Mouse (Mus musculus) lung, embryonic 16.5 days (tissue): ENCODE results near the gene Spata13. TPM values are rescaled to one million over a fixed set of nuclear protein-coding genes. Genes with fewer than 3 reads are reported as not detected.

Experiments
- ATAC-seq: fragments of 200-750 bp; cut with Nextera tagmentation; 2 replicates; pipeline ENCODE4 v1.8.0; 2017; ENCODE audit warnings: low read depth, mild to moderate bottlenecking, moderate library complexity
- H3K27ac ChIP-seq: fragments of 300-500 bp; sonication (generic); 2 replicates; pipeline ENCODE4 v1.5.1; 2014; ENCODE audit warnings: mild to moderate bottlenecking, control low read depth, low read length
- H3K27me3 ChIP-seq: fragments of 300-500 bp; sonication (generic); 2 replicates; pipeline ENCODE4 v1.6.1; 2014; ENCODE audit warnings: low read depth, low read length, mixed read lengths; ENCODE audit not compliant: control insufficient read depth, insufficient read depth
- H3K36me3 ChIP-seq: fragments of 300-500 bp; sonication (generic); 2 replicates; pipeline ENCODE4 v1.6.1; 2014; ENCODE audit warnings: low read length; ENCODE audit not compliant: control insufficient read depth, insufficient read depth
- H3K4me1 ChIP-seq: fragments of 300-500 bp; sonication (generic); replicated peaks from 2 replicates; pipeline ENCODE4 v1.6.1; 2014; ENCODE audit warnings: low read length, mixed read lengths; ENCODE audit not compliant: control insufficient read depth, insufficient read depth
- H3K4me2 ChIP-seq: fragments of 300-500 bp; sonication (generic); 2 replicates; pipeline ENCODE4 v1.6.1; 2014; ENCODE audit warnings: low read depth, low read length, control low read depth
- H3K4me3 ChIP-seq: fragments of 300-500 bp; sonication (generic); 2 replicates; pipeline ENCODE4 v1.5.1; 2014; ENCODE audit warnings: mild to moderate bottlenecking, low read length, control low read depth
- H3K9ac ChIP-seq: fragments of 300-500 bp; sonication (generic); 2 replicates; pipeline ENCODE4 v1.6.1; 2014; ENCODE audit warnings: low read length, control low read depth
- H3K9me3 ChIP-seq: fragments of 300-500 bp; sonication (generic); 2 replicates; pipeline ENCODE4 v1.6.1; 2016; ENCODE audit warnings: low read length; ENCODE audit not compliant: control insufficient read depth
- WGBS: fragments of 180-500 bp; shearing (Covaris S2); extraction: QIAGEN DNeasy Blood & Tissue Kit; methylation state at CpG from one replicate; pipeline ENCODE4 v1.1.7; 2014; 5-methylcytosine and 5-hydroxymethylcytosine counted together
- polyA plus RNA-seq: library from polyadenylated mRNA; unstranded; fragments of >200 nt; fragmentation: Nextera tagmentation; extraction: Ambion mirVana; gene quantifications from 2 replicates; pipeline ENCODE4 v1.2.1, GENCODE M21; 2015

The Spata13 gene
- polyA plus RNA-seq, 1 experiment from 2014 or later: 17.9 TPM

GRCm38 (mm10) chr14:60694215-60694997 is 60.6 kb downstream of the Spata13 start:
- Histone ChIP-seq H3K36me3 (no peaks in the 10 kb centered on the region), H3K4me1 (peaks cover 4% of the 10 kb centered on the region; the same call in 1 of the 2 replicates), H3K27ac (no peak overlapping the region), H3K9me3 (no peaks in the 10 kb centered on the region), H3K4me2 (no peak overlapping the region), H3K9ac (no peak overlapping the region), H3K27me3 (no peaks in the 10 kb centered on the region), H3K4me3 (no peak overlapping the region)
- no peak for ATAC-seq
- 54% methylated on average over 14 of the region's 14 CpGs for WGBS

- WGBS: 88% methylated on average over 6 of the region's 8 CpGs
- no peak overlapping the region for H3K4me3 ChIP-seq
- H3K36me3 ChIP-seq: no peaks in the 10 kb centered on the region
- H3K9ac ChIP-seq: no peak overlapping the region
- ATAC-seq: no peak
- no peaks in the 10 kb centered on the region for H3K9me3 ChIP-seq
- H3K4me1 ChIP-seq: peaks cover 4% of the 10 kb centered on the region; the same call in 1 of the 2 replicates
- no peaks in the 10 kb centered on the region for H3K27me3 ChIP-seq
- H3K27ac ChIP-seq: no peak overlapping the region
- no peak overlapping the region for H3K4me2 ChIP-seq
These were observed 63.5 kb downstream of the Spata13 start for GRCm38 (mm10) chr14:60697351-60697750.

- no peaks in the 10 kb centered on the region for H3K27me3 ChIP-seq
- no peak overlapping the region for H3K27ac ChIP-seq
- H3K4me2 ChIP-seq: no peak overlapping the region
- H3K36me3 ChIP-seq: no peaks in the 10 kb centered on the region
- H3K4me3 ChIP-seq: no peak overlapping the region
- H3K9me3 ChIP-seq: no peaks in the 10 kb centered on the region
- 76% methylated on average over 10 of the region's 10 CpGs for whole genome bisulfite sequencing
- no peak for ATAC-seq
- H3K4me1 ChIP-seq: peaks cover 5% of the 10 kb centered on the region
- H3K9ac ChIP-seq: no peak overlapping the region
These were observed 65.2 kb downstream of the Spata13 start for GRCm38 (mm10) chr14:60698980-60699379.

GRCm38 (mm10) chr14:60702377-60703140 is 68.8 kb downstream of the Spata13 start:
- H3K4me1 ChIP-seq: peaks cover 25% of the 10 kb centered on the region
- 48% methylated on average over 10 of the region's 10 CpGs for WGBS
- no peaks in the 10 kb centered on the region for H3K9me3 ChIP-seq
- no peaks in the 10 kb centered on the region for H3K36me3 ChIP-seq
- no peak overlapping the region for H3K4me2 ChIP-seq
- no peak overlapping the region for H3K4me3 ChIP-seq
- H3K27ac ChIP-seq: no peak overlapping the region
- H3K27me3 ChIP-seq: no peaks in the 10 kb centered on the region
- ATAC-seq: peak; percentile 61
- H3K9ac ChIP-seq: no peak overlapping the region

GRCm38 (mm10) chr14:60704510-60704909 is 70.7 kb downstream of the Spata13 start:
- Histone ChIP-seq H3K27ac (no peak overlapping the region), H3K4me3 (no peak overlapping the region), H3K4me1 (peaks cover 25% of the 10 kb centered on the region), H3K9ac (no peak overlapping the region), H3K4me2 (no peak overlapping the region), H3K27me3 (no peaks in the 10 kb centered on the region), H3K36me3 (no peaks in the 10 kb centered on the region), H3K9me3 (no peaks in the 10 kb centered on the region)
- no peak for ATAC-seq
- WGBS: 63% methylated on average over 6 of the region's 6 CpGs

- Histone ChIP-seq H3K4me2 (no peak overlapping the region), H3K36me3 (no peaks in the 10 kb centered on the region), H3K9ac (no peak overlapping the region), H3K27ac (no peak overlapping the region), H3K4me3 (no peak overlapping the region), H3K4me1 (peaks cover 25% of the 10 kb centered on the region), H3K27me3 (no peaks in the 10 kb centered on the region), H3K9me3 (no peaks in the 10 kb centered on the region)
- ATAC-seq: peak; percentile 47; the same call in 1 of the 2 replicates
- WGBS: 24% methylated on average over 3 of the region's 3 CpGs
These were observed 71.2 kb downstream of the Spata13 start for GRCm38 (mm10) chr14:60704961-60705360.

- no peak; the same call in 1 of the 2 replicates for ATAC-seq
- H3K4me1 ChIP-seq: peaks cover 19% of the 10 kb centered on the region
- 41% methylated on average over 11 of the region's 11 CpGs for WGBS
- H3K4me3 ChIP-seq: no peak overlapping the region
- H3K4me2 ChIP-seq: no peak overlapping the region
- H3K9me3 ChIP-seq: no peaks in the 10 kb centered on the region
- H3K27ac ChIP-seq: no peak overlapping the region
- H3K9ac ChIP-seq: no peak overlapping the region
- no peaks in the 10 kb centered on the region for H3K27me3 ChIP-seq
- no peaks in the 10 kb centered on the region for H3K36me3 ChIP-seq
These were observed 75.4 kb downstream of the Spata13 start for GRCm38 (mm10) chr14:60709192-60709591.

GRCm38 (mm10) chr14:60709749-60710148 is 75.9 kb downstream of the Spata13 start:
- ATAC-seq: no peak

GRCm38 (mm10) chr14:60711161-60711560 is 77.4 kb downstream of the Spata13 start:
- H3K9me3 ChIP-seq: no peaks in the 10 kb centered on the region
- H3K4me2 ChIP-seq: no peak overlapping the region
- peaks cover 6% of the 10 kb centered on the region; the same call in 1 of the 2 replicates for H3K4me1 ChIP-seq
- H3K36me3 ChIP-seq: no peaks in the 10 kb centered on the region
- H3K27me3 ChIP-seq: no peaks in the 10 kb centered on the region
- no peak overlapping the region for H3K4me3 ChIP-seq
- no peak for ATAC-seq
- H3K9ac ChIP-seq: no peak overlapping the region
- H3K27ac ChIP-seq: no peak overlapping the region
- 74% methylated on average over 5 of the region's 5 CpGs for WGBS

More at GRCm38 (mm10) chr14:60709749-60710148, 75.9 kb downstream of the Spata13 start:
- H3K4me2 ChIP-seq: no peak overlapping the region
- H3K36me3 ChIP-seq: no peaks in the 10 kb centered on the region
- H3K27ac ChIP-seq: no peak overlapping the region
- 83% methylated on average over 8 of the region's 8 CpGs for WGBS
- no peak overlapping the region for H3K4me3 ChIP-seq
- no peaks in the 10 kb centered on the region for H3K27me3 ChIP-seq
- H3K9ac ChIP-seq: no peak overlapping the region
- H3K4me1 ChIP-seq: peaks cover 13% of the 10 kb centered on the region
- no peaks in the 10 kb centered on the region for H3K9me3 ChIP-seq
